8 mouse cellular contexts compared by ENCODE assay signal in the genomic region with DNA sequence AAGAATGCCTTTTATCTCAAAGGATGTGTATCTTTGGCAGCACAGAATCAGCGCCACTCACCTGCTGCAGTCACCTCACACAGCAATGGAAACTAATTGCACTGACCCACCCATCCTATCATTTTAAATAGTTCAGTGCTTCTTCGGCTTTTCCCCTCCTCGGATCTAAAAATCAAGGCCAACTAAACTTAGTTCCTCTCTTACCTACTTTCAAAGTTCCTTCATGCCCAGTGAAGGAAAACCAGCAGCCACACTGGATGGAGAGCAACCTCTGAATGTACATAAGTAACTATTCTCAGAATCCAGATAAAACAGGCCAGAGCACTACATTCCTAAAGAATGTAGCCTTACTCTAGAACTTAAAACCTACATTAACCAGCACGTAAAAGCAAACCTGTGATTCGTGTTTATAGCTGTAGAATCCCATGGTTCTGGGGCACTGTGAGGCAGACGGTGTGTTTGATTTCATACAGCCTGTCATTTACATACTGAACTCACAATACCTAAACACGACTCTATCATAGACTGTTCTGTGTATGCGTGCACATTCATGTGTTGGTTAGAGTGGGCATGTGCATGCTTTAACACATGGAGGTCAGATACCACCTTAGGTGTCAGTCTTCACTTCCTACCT. TPM values are rescaled to one million over a fixed set of nuclear protein-coding genes. Genes with fewer than 3 reads are reported as not detected.
DNase-seq lines count a peak whose midpoint lies in the region; ATAC-seq and TF ChIP-seq lines count a peak whose summit lies in the region.

No protein-coding gene starts in this region.

- ATAC-seq in neural tube, embryonic 11.5 days (ENCODE audit: insufficient read depth, low FRiP score, low TSS enrichment), result no peak
- ATAC-seq in limb, embryonic 15.5 days (ENCODE audit: insufficient number of reproducible peaks, low FRiP score, low TSS enrichment, low read depth), result no peak
- no peak for ATAC-seq in stomach, embryonic 16.5 days (ENCODE audit: insufficient read depth, low FRiP score)

- DNase-seq in gastrocnemius, adult 2 months, result no peak
- DNase-seq in gastrocnemius, adult 18-20 months (ENCODE audit: low spot score), result no peak
- DNase-seq in neural tube, embryonic 11.5 days (ENCODE audit: low spot score), result no peak
- DNase-seq in neural tube, embryonic 10.5 days (ENCODE audit: extremely low spot score, low spot score), result no peak
- no peak for DNase-seq in left cerebral cortex, postnatal 10 days (ENCODE audit: extremely low spot score in 1 of 2, low spot score in 2 of 2)
- DNase-seq in gastrocnemius, postnatal 14 days, result no peak

- no peaks in the 10 kb centered on the region for H3K9me3 ChIP-seq in neural tube, embryonic 11.5 days (ENCODE audit: control insufficient read depth, low read length)
- H3K9me3 ChIP-seq in limb, embryonic 15.5 days, result no peaks in the 10 kb centered on the region
- H3K9me3 ChIP-seq in stomach, embryonic 16.5 days (replicated peaks; ENCODE audit: control insufficient read depth, low read length), result no peaks in the 10 kb centered on the region

- peak overlapping the region; percentile 42 for H3K9ac ChIP-seq in neural tube, embryonic 11.5 days (ENCODE audit: low read length)
- no peak overlapping the region for H3K9ac ChIP-seq in limb, embryonic 15.5 days
- H3K9ac ChIP-seq in stomach, embryonic 16.5 days (ENCODE audit: low read length), result peak overlapping the region; percentile 87; the same call in 1 of the 2 replicates

- H3K4me1 ChIP-seq in neural tube, embryonic 11.5 days (ENCODE audit: control insufficient read depth, insufficient read depth, low read length), result peaks cover 15% of the 10 kb centered on the region
- H3K4me1 ChIP-seq in limb, embryonic 15.5 days, result peaks cover 25% of the 10 kb centered on the region
- peaks cover 25% of the 10 kb centered on the region for H3K4me1 ChIP-seq in stomach, embryonic 16.5 days (ENCODE audit: control insufficient read depth, insufficient read depth, low read length)

- H3K27me3 ChIP-seq in neural tube, embryonic 11.5 days (ENCODE audit: control insufficient read depth, insufficient read depth, low read length), result no peaks in the 10 kb centered on the region
- H3K27me3 ChIP-seq in limb, embryonic 15.5 days, result no peaks in the 10 kb centered on the region
- H3K27me3 ChIP-seq in stomach, embryonic 16.5 days (ENCODE audit: control insufficient read depth, insufficient read depth, low read length), result no peaks in the 10 kb centered on the region

- intact Hi-C loops in gastrocnemius, adult 2 months (cut with DNase I), result loop anchor here (5.0 kb wide), 3 partner anchors 93 to 268 kb away; a partner anchor contains a TSS
- intact Hi-C loops in left cerebral cortex, postnatal 10 days (cut with DNase I), result loop anchor here (10.0 kb wide), 1 partner anchor 275 kb away; a partner anchor contains a TSS
- intact Hi-C loops in gastrocnemius, postnatal 14 days (cut with DNase I; ENCODE audit: low total_unique reads), result no loop called here

- WGBS in neural tube, embryonic 11.5 days, result 86% methylated on average over 8 of the region's 8 CpGs
- WGBS in limb, embryonic 15.5 days, result 87% methylated on average over 8 of the region's 8 CpGs
- WGBS in stomach, embryonic 16.5 days, result 84% methylated on average over 8 of the region's 8 CpGs

- TF ChIP-seq CTCF in gastrocnemius, adult 2 months (IDR thresholded peaks at IDR 0.05), result no peak

- H3K36me3 ChIP-seq in neural tube, embryonic 11.5 days (ENCODE audit: control insufficient read depth, insufficient read depth, low read length), result peaks cover 2% of the 10 kb centered on the region; the same call in 1 of the 2 replicates
- H3K36me3 ChIP-seq in limb, embryonic 15.5 days, result peaks cover 35% of the 10 kb centered on the region
- peaks cover 15% of the 10 kb centered on the region; the same call in 1 of the 2 replicates for H3K36me3 ChIP-seq in stomach, embryonic 16.5 days (ENCODE audit: control insufficient read depth, insufficient read depth, low read length)

- peak overlapping the region; percentile 54 for H3K4me2 ChIP-seq in neural tube, embryonic 11.5 days (ENCODE audit: low read depth)
- H3K4me2 ChIP-seq in limb, embryonic 15.5 days, result peak overlapping the region; percentile 66
- H3K4me2 ChIP-seq in stomach, embryonic 16.5 days (ENCODE audit: low read depth, low read length), result peak overlapping the region; percentile 80

- peak overlapping the region; percentile 95 for H3K4me3 ChIP-seq in gastrocnemius, adult 2 months
- peak overlapping the region; percentile 64 for H3K4me3 ChIP-seq in neural tube, embryonic 11.5 days (ENCODE audit: low read depth, low read length)
- H3K4me3 ChIP-seq in limb, embryonic 15.5 days, result peak overlapping the region; percentile 63; the same call in 1 of the 2 replicates
- H3K4me3 ChIP-seq in stomach, embryonic 16.5 days (replicated peaks; ENCODE audit: low read length), result peak overlapping the region; percentile 69

- peak overlapping the region; percentile 88 for H3K27ac ChIP-seq in gastrocnemius, adult 2 months
- no peak overlapping the region for H3K27ac ChIP-seq in neural tube, embryonic 11.5 days (ENCODE audit: low read depth, low read length)
- no peak overlapping the region; the same call in 1 of the 2 replicates for H3K27ac ChIP-seq in limb, embryonic 15.5 days
- no peak overlapping the region for H3K27ac ChIP-seq in stomach, embryonic 16.5 days (ENCODE audit: low read length)

RNA-seq across cellular contexts. Expression of a gene that starts 0.9 kb away (rescaled TPM):
- 10 to 100 TPM in 1 of 2 experiments, 1 to 10 TPM in 1; 8.4 to 12.4 TPM for total RNA-seq in gastrocnemius, adult 2 months (2021)
- total RNA-seq in gastrocnemius, adult 18-20 months (2021), result 10 to 100 TPM; 10.6 to 12.2 TPM
- 236 and 245 TPM in 2 replicates for polyA plus RNA-seq in neural tube, embryonic 11.5 days (2014; fragmentation: Nextera tagmentation; extraction: Ambion mirVana)
- polyA plus RNA-seq in limb, embryonic 15.5 days (2015; fragmentation: Nextera tagmentation; extraction: Ambion mirVana), result 164 and 168 TPM in 2 replicates
- 118 and 119 TPM in 2 replicates for polyA plus RNA-seq in stomach, embryonic 16.5 days (2015; fragmentation: Nextera tagmentation; extraction: Ambion mirVana)
- 10 to 100 TPM; 23.3 to 25.8 TPM for total RNA-seq in left cerebral cortex, postnatal 10 days (2021)
- total RNA-seq in gastrocnemius, postnatal 14 days (2021), result 1 to 10 TPM; 9.2 to 9.9 TPM

RNA-seq across cellular contexts. Expression of a gene that starts 3.9 kb away (rescaled TPM):
- total RNA-seq in gastrocnemius, adult 2 months (2021), result 10 to 100 TPM; 43.1 to 57.5 TPM
- total RNA-seq in gastrocnemius, adult 18-20 months (2021), result 10 to 100 TPM; 50.8 to 54.9 TPM
- 75.0 and 75.6 TPM in 2 replicates for polyA plus RNA-seq in neural tube, embryonic 11.5 days (2014; fragmentation: Nextera tagmentation; extraction: Ambion mirVana)
- 87.8 and 91.2 TPM in 2 replicates for polyA plus RNA-seq in limb, embryonic 15.5 days (2015; fragmentation: Nextera tagmentation; extraction: Ambion mirVana)
- 80.0 and 85.7 TPM in 2 replicates for polyA plus RNA-seq in stomach, embryonic 16.5 days (2015; fragmentation: Nextera tagmentation; extraction: Ambion mirVana)
- total RNA-seq in left cerebral cortex, postnatal 10 days (2021), result 10 to 100 TPM; 39.2 to 39.4 TPM
- 10 to 100 TPM; 40.1 to 47.6 TPM for total RNA-seq in gastrocnemius, postnatal 14 days (2021)

RNA-seq across cellular contexts. Expression of a gene that starts 41.6 kb away (rescaled TPM):
- total RNA-seq in gastrocnemius, adult 2 months (2021), result 10 to 100 TPM; 18.2 to 22.7 TPM
- 10 to 100 TPM; 19.8 to 21.3 TPM for total RNA-seq in gastrocnemius, adult 18-20 months (2021)
- 53.1 and 55.7 TPM in 2 replicates for polyA plus RNA-seq in neural tube, embryonic 11.5 days (2014; fragmentation: Nextera tagmentation; extraction: Ambion mirVana)
- polyA plus RNA-seq in limb, embryonic 15.5 days (2015; fragmentation: Nextera tagmentation; extraction: Ambion mirVana), result 31.1 and 34.8 TPM in 2 replicates
- 28.5 and 29.5 TPM in 2 replicates for polyA plus RNA-seq in stomach, embryonic 16.5 days (2015; fragmentation: Nextera tagmentation; extraction: Ambion mirVana)
- 10 to 100 TPM; 41.8 to 48.7 TPM for total RNA-seq in left cerebral cortex, postnatal 10 days (2021)
- total RNA-seq in gastrocnemius, postnatal 14 days (2021), result 10 to 100 TPM; 14.7 to 17.2 TPM

RNA-seq across cellular contexts. Expression of a gene that starts 41.6 kb away (rescaled TPM):
- total RNA-seq in gastrocnemius, adult 2 months (2021), result 10 to 100 TPM; 32.7 to 38.9 TPM
- total RNA-seq in gastrocnemius, adult 18-20 months (2021), result 10 to 100 TPM; 33.1 to 36.1 TPM
- polyA plus RNA-seq in neural tube, embryonic 11.5 days (2014; fragmentation: Nextera tagmentation; extraction: Ambion mirVana), result 68.5 and 71.6 TPM in 2 replicates
- 47.5 and 48.2 TPM in 2 replicates for polyA plus RNA-seq in limb, embryonic 15.5 days (2015; fragmentation: Nextera tagmentation; extraction: Ambion mirVana)
- polyA plus RNA-seq in stomach, embryonic 16.5 days (2015; fragmentation: Nextera tagmentation; extraction: Ambion mirVana), result 44.1 and 46.2 TPM in 2 replicates
- 10 to 100 TPM; 29.6 to 33.0 TPM for total RNA-seq in left cerebral cortex, postnatal 10 days (2021)
- 10 to 100 TPM; 27.1 to 30.5 TPM for total RNA-seq in gastrocnemius, postnatal 14 days (2021)
